Comparison of ENCODE assay signal across 12 mouse cellular contexts in genomic region chr7:115706141-115706540, GRCm38 (mm10).
DNase-seq lines count a peak whose midpoint lies in the region; ATAC-seq lines count a peak whose summit lies in the region.
"Had no signal": no experiment of that assay in that cellular context is flagged by ENCODE, and none has a peak within 500 bp of the region (broad histone marks: within the 10 kb centered on the region; RNA-seq: fewer than 3 reads in every experiment).

No protein-coding gene starts in this region.

- peak; percentile 63 for DNase-seq in embryo, embryonic 10 days (ENCODE audit: low spot score)
- DNase-seq in embryo, embryonic 11 days, result no peak
- peak; percentile 11 to 14 for DNase-seq in kidney, postnatal 4 days
- no peak for DNase-seq in kidney, postnatal 25 days
- peak; percentile 6 for DNase-seq in urinary bladder, postnatal 14 days (ENCODE audit: low spot score)
- DNase-seq in urinary bladder, postnatal 25 days (ENCODE audit: low spot score), result no peak
- no peak for DNase-seq in layer of hippocampus, adult 8-10 months (ENCODE audit: low spot score in 2 of 2)
- DNase-seq: adrenal gland, postnatal 25 days; cerebellum, adult 11 months; kidney, postnatal 36 days; right cerebral cortex, postnatal 4 days had no signal

- no peak for ATAC-seq in cerebellum, adult (ENCODE audit: insufficient number of reproducible peaks, low FRiP score, low TSS enrichment)

Comparison
In these comparisons a context has a peak if more than half of its experiments do, and no peak if none do; other contexts are left out.
1. DNase-seq: peak in embryo, embryonic 10 days (single experiment), kidney, postnatal 4 days (2 of 2) and urinary bladder, postnatal 14 days (single experiment); none in embryo, embryonic 11 days (single experiment), kidney, postnatal 25 days (0 of 2), urinary bladder, postnatal 25 days (single experiment) and layer of hippocampus, adult 8-10 months (0 of 2).